Mouse (Mus musculus) heart, embryonic 13.5 days (tissue): ENCODE data around the gene Camkk2. TPM values are rescaled to one million over a fixed set of nuclear protein-coding genes. Genes with fewer than 3 reads are reported as not detected.

ENCODE experiments used
- ATAC-seq: fragments of 200-750 bp; cut with Nextera tagmentation; 2 replicates; pipeline ENCODE4 v1.8.0; 2017; ENCODE audit warnings: moderate TSS enrichment; ENCODE audit not compliant: insufficient number of reproducible peaks, low FRiP score, low TSS enrichment; ENCODE audit errors: extremely low read depth
- H3K27ac ChIP-seq: fragments of 300-500 bp; sonication (generic); replicated peaks from 2 replicates; pipeline ENCODE4 v1.5.1; 2015; ENCODE audit warnings: moderate library complexity, mild to moderate bottlenecking, inconsistent platforms
- H3K27me3 ChIP-seq: fragments of 300-500 bp; sonication (generic); replicated peaks from 2 replicates; pipeline ENCODE4 v1.6.1; 2015; ENCODE audit warnings: mild to moderate bottlenecking, inconsistent platforms
- H3K36me3 ChIP-seq: fragments of 300-500 bp; sonication (generic); 2 replicates; pipeline ENCODE4 v1.6.1; 2015; ENCODE audit warnings: mild to moderate bottlenecking, inconsistent platforms
- H3K4me1 ChIP-seq: fragments of 300-500 bp; sonication (generic); 2 replicates; pipeline ENCODE4 v1.6.1; 2015; ENCODE audit warnings: inconsistent platforms
- H3K4me2 ChIP-seq: fragments of 300-500 bp; sonication (generic); 2 replicates; pipeline ENCODE4 v1.6.1; 2015; ENCODE audit warnings: inconsistent platforms, mild to moderate bottlenecking, moderate library complexity
- H3K4me3 ChIP-seq: fragments of 300-500 bp; sonication (generic); 2 replicates; pipeline ENCODE4 v1.5.1; 2015; ENCODE audit warnings: moderate library complexity, mild to moderate bottlenecking, inconsistent platforms
- H3K9ac ChIP-seq: fragments of 300-500 bp; sonication (generic); 2 replicates; pipeline ENCODE4 v1.6.1; 2015; ENCODE audit warnings: inconsistent platforms, mild to moderate bottlenecking, moderate library complexity
- H3K9me3 ChIP-seq: fragments of 300-500 bp; sonication (generic); 2 replicates; pipeline ENCODE4 v1.6.1; 2016; ENCODE audit warnings: inconsistent platforms
- WGBS: fragments of 180-500 bp; shearing (Covaris S2); methylation state at CpG from one replicate; pipeline ENCODE4 v1.1.7; 2015; ENCODE audit warnings: mixed read lengths; 5-methylcytosine and 5-hydroxymethylcytosine counted together
- polyA plus RNA-seq: library from polyadenylated mRNA; unstranded; fragments of >200 nt; fragmentation: Nextera tagmentation; extraction: Ambion mirVana; gene quantifications from 2 replicates; pipeline ENCODE4 v1.2.1, GENCODE M21; 2015

Gene Camkk2
- polyA plus RNA-seq, 1 experiment from 2014 or later, result 14.0 TPM

DNA sequence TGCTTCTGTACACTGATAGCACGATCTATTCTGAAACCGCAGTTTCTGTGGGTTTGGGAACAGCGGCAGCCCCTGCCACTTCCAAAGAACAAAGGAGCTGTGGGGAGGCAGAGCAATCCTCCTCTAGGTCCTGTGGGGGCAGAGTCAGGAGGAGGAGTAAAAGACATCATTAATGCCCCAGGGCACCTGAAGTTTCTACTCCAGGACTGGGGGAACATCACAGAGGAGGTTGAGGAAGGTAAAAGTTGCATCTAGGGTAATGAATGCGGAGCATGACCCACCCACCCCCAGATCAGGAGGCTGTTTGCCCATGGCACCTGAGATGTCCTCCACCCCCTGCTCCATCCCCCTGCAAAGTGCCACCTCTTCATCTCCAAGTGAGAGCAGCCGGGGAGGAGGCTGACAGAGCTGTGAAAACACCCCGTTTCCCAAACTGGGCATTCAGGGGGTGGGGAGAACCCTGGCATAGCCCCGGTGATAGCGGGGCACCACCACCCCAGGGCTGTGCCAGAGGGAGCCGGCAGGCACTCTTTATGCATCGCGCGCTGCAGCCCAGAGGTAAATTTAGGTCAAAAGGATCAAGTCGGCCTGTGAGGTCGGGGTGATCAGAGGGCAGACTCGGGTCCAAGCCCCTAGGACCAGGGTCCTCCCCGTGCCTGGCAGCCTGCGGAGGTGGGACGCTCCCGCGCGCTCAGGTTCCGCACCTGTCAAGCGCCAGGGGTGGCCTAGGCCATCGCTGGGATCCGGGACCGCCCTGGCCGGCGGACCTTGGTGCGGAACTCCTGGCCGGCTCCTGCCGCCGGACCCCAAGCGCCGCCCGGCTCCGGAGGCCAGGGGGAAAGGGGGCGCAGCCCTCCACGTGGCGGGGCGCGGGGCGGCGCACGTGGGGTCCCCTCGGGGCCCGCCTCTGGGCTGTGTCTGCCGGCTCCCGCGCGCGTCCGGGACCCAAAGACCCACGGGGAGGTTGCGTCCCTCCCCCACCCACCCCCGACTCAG lies 680 bp downstream of the Camkk2 start:
- H3K4me2 ChIP-seq, result peak overlapping the region; percentile 96
- no peaks in the 10 kb centered on the region for H3K36me3 ChIP-seq
- H3K4me1 ChIP-seq, result peaks cover 29% of the 10 kb centered on the region
- no peaks in the 10 kb centered on the region; the same call in 1 of the 2 replicates for H3K27me3 ChIP-seq
- H3K9ac ChIP-seq, result peak overlapping the region; percentile 89
- 4% methylated on average over 48 of the region's 55 CpGs for WGBS
- peak overlapping the region; percentile 75 for H3K4me3 ChIP-seq
- peak; percentile 17 for ATAC-seq
- no peaks in the 10 kb centered on the region for H3K9me3 ChIP-seq
- peak overlapping the region; percentile 24; the same call in 1 of the 2 replicates for H3K27ac ChIP-seq

GRCm38 (mm10) chr5:122777322-122777721 lies 1.9 kb downstream of the Camkk2 start:
- H3K4me2 ChIP-seq, result no peak overlapping the region
- no peak for ATAC-seq
- H3K4me1 ChIP-seq, result peaks cover 29% of the 10 kb centered on the region
- WGBS, result 49% methylated on average over 2 of the region's 2 CpGs
- no peaks in the 10 kb centered on the region for H3K9me3 ChIP-seq
- no peak overlapping the region for H3K27ac ChIP-seq
- no peak overlapping the region for H3K4me3 ChIP-seq
- H3K36me3 ChIP-seq, result peaks cover 6% of the 10 kb centered on the region
- no peaks in the 10 kb centered on the region; the same call in 1 of the 2 replicates for H3K27me3 ChIP-seq
- no peak overlapping the region for H3K9ac ChIP-seq

- 57% methylated on average over 14 of the region's 14 CpGs for WGBS
- Histone ChIP-seq H3K36me3 (peaks cover 8% of the 10 kb centered on the region), H3K4me2 (peak overlapping the region; percentile 48; the same call in 1 of the 2 replicates), H3K4me1 (peaks cover 37% of the 10 kb centered on the region), H3K9ac (no peak overlapping the region), H3K9me3 (no peaks in the 10 kb centered on the region), H3K27me3 (no peaks in the 10 kb centered on the region; the same call in 1 of the 2 replicates), H3K4me3 (no peak overlapping the region), H3K27ac (peak overlapping the region; percentile 56; the same call in 1 of the 2 replicates)
- ATAC-seq, result no peak
Measured at GRCm38 (mm10) chr5:122775646-122776286, 3.4 kb downstream of the Camkk2 start.

DNA sequence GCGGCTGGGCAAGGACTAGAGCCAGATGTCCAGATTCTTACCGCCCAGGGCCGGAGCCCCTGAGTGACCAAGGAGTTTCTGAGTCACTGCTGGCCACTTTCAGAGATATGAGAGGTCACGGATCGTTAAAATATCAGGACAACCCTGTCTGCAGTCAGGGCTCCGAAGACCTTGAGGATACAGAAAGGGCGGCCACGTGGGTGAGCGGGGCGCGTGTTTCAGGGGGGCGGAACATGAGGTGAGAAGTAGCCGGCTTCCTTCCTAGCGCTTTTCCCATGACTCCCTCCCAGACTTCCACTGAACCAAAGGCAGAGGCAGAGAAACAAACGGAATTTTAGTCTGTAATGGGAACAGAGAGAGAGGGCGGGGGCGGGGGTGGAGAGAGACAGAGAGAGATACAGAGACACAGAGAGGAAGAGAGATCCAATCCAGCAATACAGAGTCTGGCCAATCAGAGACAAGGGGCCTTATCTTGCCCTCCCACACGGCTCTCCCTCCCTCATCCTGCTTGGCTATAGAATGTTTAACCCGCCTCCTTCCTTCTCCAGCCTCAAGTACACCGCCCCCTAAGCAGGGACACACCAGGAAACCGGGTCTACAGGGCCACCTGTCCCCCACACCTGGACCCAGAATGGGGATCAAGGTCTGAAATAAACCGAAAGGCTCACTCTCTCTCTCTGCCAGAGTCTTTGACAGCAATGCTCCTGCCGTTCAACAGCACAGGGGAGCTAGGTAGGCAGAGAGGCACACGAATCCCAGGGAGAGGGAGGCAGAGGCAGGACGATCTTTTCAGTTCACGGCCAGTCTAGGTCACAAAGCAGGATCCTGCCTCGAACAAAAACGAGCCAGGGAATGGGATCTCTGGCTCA lies 4.2 kb downstream of the Camkk2 start:
- Histone ChIP-seq H3K27me3 (no peaks in the 10 kb centered on the region; the same call in 1 of the 2 replicates), H3K4me3 (peak overlapping the region; percentile 14), H3K4me1 (peaks cover 45% of the 10 kb centered on the region), H3K36me3 (peaks cover 8% of the 10 kb centered on the region), H3K9ac (no peak overlapping the region), H3K9me3 (no peaks in the 10 kb centered on the region), H3K27ac (peak overlapping the region; percentile 56), H3K4me2 (peak overlapping the region; percentile 48)
- ATAC-seq, result no peak; the same call in 1 of the 2 replicates
- WGBS, result 50% methylated on average over 28 of the region's 28 CpGs

DNA sequence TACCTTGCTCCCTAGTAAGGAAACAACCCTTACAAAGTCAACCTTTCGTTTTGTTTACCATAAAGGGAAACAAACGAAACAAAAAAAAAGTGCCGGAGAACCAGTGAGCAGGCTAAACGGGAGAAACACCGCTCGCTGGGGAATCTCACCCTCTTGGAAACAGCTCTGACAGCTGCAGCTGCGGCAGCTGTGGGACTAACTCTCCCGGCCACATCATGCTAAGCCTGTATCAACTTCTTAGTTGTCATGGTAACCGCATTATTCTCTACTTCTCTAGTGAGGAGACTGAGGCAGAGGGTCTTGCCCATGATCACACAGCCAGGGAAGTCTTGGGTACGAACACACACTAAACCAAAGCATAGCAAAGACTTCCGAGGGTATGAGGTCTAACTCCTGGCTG lies 5.5 kb downstream of the Camkk2 start:
- Histone ChIP-seq H3K27ac (no peak overlapping the region), H3K9ac (no peak overlapping the region), H3K36me3 (peaks cover 8% of the 10 kb centered on the region), H3K9me3 (no peaks in the 10 kb centered on the region), H3K4me1 (peaks cover 46% of the 10 kb centered on the region), H3K4me2 (no peak overlapping the region), H3K4me3 (no peak overlapping the region), H3K27me3 (no peaks in the 10 kb centered on the region; the same call in 1 of the 2 replicates)
- no peak for ATAC-seq
- 86% methylated on average over 11 of the region's 11 CpGs for WGBS

DNA sequence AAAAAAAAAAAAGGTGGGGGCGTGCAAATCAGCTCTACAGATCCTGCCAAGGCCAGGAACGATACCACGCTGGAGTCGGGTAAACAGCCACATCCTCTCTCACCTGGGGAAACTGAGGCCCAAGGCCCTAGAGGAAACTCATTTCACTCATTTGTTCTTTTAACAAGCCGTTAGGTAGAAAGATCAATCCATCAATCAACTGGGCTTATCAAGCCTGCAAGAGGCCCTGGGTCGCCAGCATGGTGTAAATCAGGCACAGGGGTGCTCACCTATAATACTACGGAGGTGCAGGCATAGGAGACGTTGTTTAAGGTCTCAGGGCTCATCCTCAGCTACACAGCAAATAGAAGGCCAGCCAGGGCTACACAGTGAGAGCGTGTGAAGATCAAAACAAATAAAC lies 7.8 kb downstream of the Camkk2 start:
- Histone ChIP-seq H3K9me3 (no peaks in the 10 kb centered on the region), H3K27ac (peak overlapping the region; percentile 84), H3K36me3 (peaks cover 13% of the 10 kb centered on the region), H3K4me2 (no peak overlapping the region), H3K9ac (no peak overlapping the region), H3K4me1 (peaks cover 35% of the 10 kb centered on the region), H3K27me3 (no peaks in the 10 kb centered on the region), H3K4me3 (no peak overlapping the region)
- no peak for ATAC-seq
- WGBS, result 80% methylated on average over 8 of the region's 9 CpGs

DNA sequence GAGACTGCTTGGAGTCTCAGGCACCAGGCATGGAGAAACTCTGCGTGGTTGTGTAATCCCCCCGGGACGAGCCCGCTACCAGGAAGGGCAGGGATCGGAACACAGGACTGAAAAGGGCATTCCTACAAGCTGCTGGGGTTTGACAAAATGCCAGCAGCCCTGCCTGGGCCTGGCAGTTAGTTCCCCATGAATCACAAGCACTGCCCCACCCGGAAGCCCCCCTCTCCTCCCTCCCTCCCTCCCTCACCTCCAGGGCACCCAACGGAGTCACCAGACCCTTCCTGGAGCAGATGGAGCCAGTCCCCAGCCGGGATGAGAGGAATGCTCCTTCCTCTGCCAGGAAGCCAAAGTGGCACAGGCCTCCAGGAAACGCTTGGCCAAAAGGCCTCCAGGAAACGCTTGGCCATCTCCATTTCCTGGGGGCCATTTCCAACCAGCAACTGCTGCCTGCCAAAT lies 8.4 kb downstream of the Camkk2 start:
- Histone ChIP-seq H3K9me3 (no peaks in the 10 kb centered on the region), H3K9ac (peak overlapping the region; percentile 61; the same call in 1 of the 2 replicates), H3K4me3 (no peak overlapping the region), H3K27me3 (no peaks in the 10 kb centered on the region), H3K36me3 (peaks cover 13% of the 10 kb centered on the region), H3K4me1 (peaks cover 34% of the 10 kb centered on the region), H3K4me2 (peak overlapping the region; percentile 20; the same call in 1 of the 2 replicates), H3K27ac (peak overlapping the region; percentile 84)
- 49% methylated on average over 10 of the region's 10 CpGs for WGBS
- ATAC-seq, result no peak

DNA sequence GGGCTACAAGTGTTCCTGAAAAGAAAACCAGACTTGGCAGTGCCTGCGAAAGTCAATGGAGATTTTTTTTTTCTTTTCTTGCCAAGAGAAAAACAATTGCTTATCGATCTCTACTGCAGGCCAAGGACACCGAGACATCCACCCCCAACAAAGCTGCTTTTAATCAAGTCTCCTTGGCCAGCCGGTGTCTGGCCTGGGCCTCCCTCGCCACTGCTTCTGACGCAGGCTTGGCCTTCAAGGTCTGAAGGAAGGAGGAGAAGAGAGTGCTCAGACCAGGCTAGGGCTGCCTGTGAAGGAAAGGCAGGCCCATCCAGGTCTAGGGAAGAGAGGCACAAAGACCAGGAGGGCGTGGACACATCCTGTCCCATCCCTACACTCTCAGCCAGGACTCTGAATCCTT lies 8.9 kb downstream of the Camkk2 start:
- H3K4me3 ChIP-seq, result no peak overlapping the region
- ATAC-seq, result no peak
- H3K36me3 ChIP-seq, result peaks cover 13% of the 10 kb centered on the region
- H3K4me2 ChIP-seq, result peak overlapping the region; percentile 20; the same call in 1 of the 2 replicates
- H3K4me1 ChIP-seq, result peaks cover 29% of the 10 kb centered on the region
- peak overlapping the region; percentile 61; the same call in 1 of the 2 replicates for H3K9ac ChIP-seq
- H3K27me3 ChIP-seq, result no peaks in the 10 kb centered on the region
- WGBS, result 68% methylated on average over 7 of the region's 7 CpGs
- no peaks in the 10 kb centered on the region for H3K9me3 ChIP-seq
- peak overlapping the region; percentile 84 for H3K27ac ChIP-seq

DNA sequence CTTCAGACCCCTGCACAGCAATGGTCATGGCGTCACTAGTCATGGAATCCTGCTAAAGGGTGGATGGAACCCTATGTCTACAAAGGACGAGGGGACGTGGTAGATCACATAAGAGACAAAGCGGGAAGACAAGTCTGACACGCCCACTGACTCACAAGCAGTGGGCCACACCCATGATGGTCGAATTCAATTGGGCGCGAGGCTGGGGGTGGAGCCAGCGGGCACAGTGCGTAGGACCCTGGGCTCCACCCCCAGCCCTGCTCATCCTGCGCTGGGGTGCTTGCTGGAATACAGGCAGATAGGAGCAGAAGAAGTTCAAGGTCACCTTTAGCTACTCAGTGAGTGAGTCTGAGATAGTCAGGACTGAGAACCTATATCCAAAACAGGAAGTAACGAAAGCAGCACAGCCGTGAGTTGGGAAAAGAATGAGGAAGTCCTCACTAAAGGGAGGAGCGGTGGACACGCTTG lies 10.1 kb downstream of the Camkk2 start:
- H3K27ac ChIP-seq, result no peak overlapping the region
- no peak overlapping the region for H3K4me3 ChIP-seq
- H3K4me1 ChIP-seq, result peaks cover 22% of the 10 kb centered on the region
- no peak overlapping the region for H3K9ac ChIP-seq
- H3K4me2 ChIP-seq, result no peak overlapping the region
- H3K9me3 ChIP-seq, result no peaks in the 10 kb centered on the region
- H3K27me3 ChIP-seq, result no peaks in the 10 kb centered on the region
- 76% methylated on average over 15 of the region's 15 CpGs for WGBS
- peaks cover 13% of the 10 kb centered on the region for H3K36me3 ChIP-seq
- ATAC-seq, result no peak

DNA sequence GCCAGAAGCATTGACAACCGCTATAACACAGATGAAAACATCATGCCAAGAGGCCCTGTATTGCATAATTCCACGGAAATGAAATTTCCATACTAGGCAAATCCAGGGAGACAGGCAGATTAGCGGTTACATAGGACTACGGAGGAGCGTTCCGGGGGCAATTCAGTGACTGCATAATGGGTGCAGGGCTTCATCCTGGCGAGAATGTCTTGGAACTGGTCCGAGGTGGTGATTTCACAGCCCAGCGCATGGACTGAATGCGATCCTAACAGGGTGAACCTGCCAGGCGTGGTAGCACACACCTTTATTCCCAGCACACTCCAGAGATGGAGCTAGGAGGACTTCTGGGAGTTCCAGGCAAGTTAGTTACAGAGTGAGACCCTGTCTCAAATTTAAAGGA lies 11.9 kb downstream of the Camkk2 start:
- H3K27me3 ChIP-seq, result no peaks in the 10 kb centered on the region
- peaks cover 39% of the 10 kb centered on the region for H3K4me1 ChIP-seq
- no peak overlapping the region for H3K4me3 ChIP-seq
- H3K9me3 ChIP-seq, result no peaks in the 10 kb centered on the region
- WGBS, result 88% methylated on average over 11 of the region's 11 CpGs
- H3K4me2 ChIP-seq, result no peak overlapping the region
- H3K9ac ChIP-seq, result no peak overlapping the region
- H3K27ac ChIP-seq, result no peak overlapping the region
- no peak for ATAC-seq
- peaks cover 7% of the 10 kb centered on the region for H3K36me3 ChIP-seq
